Mouse (Mus musculus) erythroblast, embryonic 14.5 days (primary cell): ENCODE results near the gene Osbpl5. TPM values are rescaled to one million over a fixed set of nuclear protein-coding genes. Genes with fewer than 3 reads are reported as not detected.

Source experiments
- H3K27me3 ChIP-seq: 2 replicates; pipeline ENCODE4 v1.6.1; 2012; ENCODE audit warnings: inconsistent platforms; ENCODE audit not compliant: control insufficient read depth
- H3K36me3 ChIP-seq: 2 replicates; pipeline ENCODE4 v1.6.1; 2012; ENCODE audit warnings: mild to moderate bottlenecking, inconsistent platforms; ENCODE audit not compliant: control insufficient read depth
- H3K4me1 ChIP-seq: 2 replicates; pipeline ENCODE4 v1.6.1; 2012; ENCODE audit warnings: inconsistent platforms; ENCODE audit not compliant: control insufficient read depth
- H3K4me3 ChIP-seq: replicated peaks from 2 replicates; pipeline ENCODE3; 2012; ENCODE audit warnings: moderate library complexity, mild to moderate bottlenecking, inconsistent platforms
- H3K9me3 ChIP-seq: 2 replicates; pipeline ENCODE4 v1.6.1; 2012; ENCODE audit warnings: low read length, inconsistent platforms, mixed read lengths; ENCODE audit not compliant: control insufficient read depth
- GATA1 ChIP-seq: IDR thresholded peaks from 2 replicates; pipeline ENCODE4 v1.6.1; 2012; ENCODE audit warnings: low read length, inconsistent platforms, mixed read lengths
- TAL1 ChIP-seq: IDR thresholded peaks from 3 replicates; pipeline ENCODE4 v1.6.1; 2012; ENCODE audit warnings: low read length, inconsistent platforms, mixed read lengths
- polyA plus RNA-seq: library from polyadenylated mRNA; stranded (reverse); fragments of >175 nt; gene quantifications from 2 replicates; pipeline ENCODE4 v1.2.3, GENCODE M21; 2012

Osbpl5 gene
- polyA plus RNA-seq, 1 experiment, result not detected

DNA sequence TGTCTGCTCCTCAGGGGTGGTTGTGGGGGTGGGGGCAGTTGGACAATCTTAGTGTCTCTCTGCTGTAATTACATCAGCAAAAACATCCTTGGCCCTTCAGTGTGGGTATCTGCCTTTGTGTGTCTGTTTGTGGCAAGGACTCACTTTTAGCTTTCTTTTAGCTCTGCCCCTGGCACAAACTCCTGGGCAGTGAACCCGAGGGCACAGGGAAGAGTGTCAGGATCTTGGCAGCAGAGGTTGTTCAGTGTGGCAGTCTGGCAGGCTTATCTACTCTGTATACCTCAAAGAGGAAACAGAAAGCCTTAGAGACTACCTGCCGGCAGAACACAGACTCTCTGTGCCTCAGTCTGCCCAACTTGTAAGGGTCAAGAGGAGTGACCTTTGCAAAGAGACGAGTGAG is 911 bp upstream of the Osbpl5 start:
- no peak overlapping the region for H3K4me3 ChIP-seq
- peaks cover 11% of the 10 kb centered on the region for H3K4me1 ChIP-seq
- H3K27me3 ChIP-seq, result peaks cover 18% of the 10 kb centered on the region
- no peaks in the 10 kb centered on the region for H3K36me3 ChIP-seq
- no peaks in the 10 kb centered on the region for H3K9me3 ChIP-seq
- TF ChIP-seq GATA1, result no peak
- no peak for TF ChIP-seq TAL1

DNA sequence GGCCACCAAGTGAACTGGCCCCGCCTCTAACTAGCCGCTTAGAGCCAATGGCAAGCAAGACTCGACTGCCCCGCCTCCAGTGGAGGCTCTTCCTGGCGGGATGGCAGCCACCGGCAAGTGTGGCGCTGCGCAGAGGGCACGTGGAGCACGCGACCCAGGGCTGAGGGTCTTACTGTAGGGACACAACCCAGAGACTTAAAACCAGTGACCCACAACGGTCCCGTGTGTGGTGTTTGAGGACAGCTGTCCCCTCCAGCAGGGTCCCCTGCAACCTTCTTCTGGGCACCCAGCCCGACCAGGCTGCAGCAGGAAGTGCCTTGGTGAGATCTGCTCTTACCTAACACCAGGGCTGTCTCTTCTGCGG is 224 bp upstream of the Osbpl5 start:
- H3K27me3 ChIP-seq, result peaks cover 18% of the 10 kb centered on the region
- peaks cover 11% of the 10 kb centered on the region for H3K4me1 ChIP-seq
- no peak overlapping the region for H3K4me3 ChIP-seq
- H3K36me3 ChIP-seq, result no peaks in the 10 kb centered on the region
- no peak for TF ChIP-seq GATA1
- no peak for TF ChIP-seq TAL1
- H3K9me3 ChIP-seq, result no peaks in the 10 kb centered on the region

DNA sequence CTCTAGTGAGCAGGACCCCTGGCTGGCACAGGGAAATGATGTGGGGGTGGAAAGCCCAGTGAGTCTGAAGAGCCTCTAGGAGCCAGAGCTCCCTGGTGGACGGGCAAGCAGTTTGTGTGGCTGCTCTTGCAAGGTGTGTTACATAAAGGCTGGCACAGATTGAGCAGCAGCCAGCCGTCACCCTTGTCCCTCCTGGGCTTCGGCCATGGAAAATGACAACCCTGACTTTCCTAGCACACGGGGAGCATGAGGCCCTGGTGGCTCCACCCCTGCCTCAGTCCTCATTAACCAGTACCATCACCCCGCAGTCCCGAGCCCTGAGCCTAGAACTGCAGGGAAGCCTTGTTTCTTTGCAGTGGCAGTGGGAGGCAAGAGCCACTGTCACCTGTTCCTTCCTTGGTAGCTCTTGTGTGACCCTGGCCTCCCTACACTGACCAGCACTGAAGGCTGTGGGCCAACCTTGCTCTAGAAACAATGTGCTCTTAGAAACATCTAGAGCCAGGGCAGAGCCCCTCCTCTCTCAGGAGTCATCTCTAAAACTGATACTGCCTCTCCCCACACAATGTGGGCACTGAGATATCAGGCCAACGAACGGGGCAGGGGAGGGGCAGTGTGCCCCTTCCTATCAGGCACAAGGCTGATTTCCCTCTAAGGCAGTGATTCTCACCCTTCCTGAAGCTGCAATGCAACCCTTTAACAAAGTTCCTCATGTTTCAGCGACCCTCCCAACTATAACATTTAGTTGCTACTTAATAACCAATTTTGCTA is 1.2 kb downstream of the Osbpl5 start:
- Histone ChIP-seq H3K4me3 (no peak overlapping the region), H3K4me1 (peaks cover 12% of the 10 kb centered on the region), H3K36me3 (no peaks in the 10 kb centered on the region), H3K9me3 (no peaks in the 10 kb centered on the region), H3K27me3 (peaks cover 18% of the 10 kb centered on the region)
- TF ChIP-seq GATA1 (no peak), TAL1 (no peak)

DNA sequence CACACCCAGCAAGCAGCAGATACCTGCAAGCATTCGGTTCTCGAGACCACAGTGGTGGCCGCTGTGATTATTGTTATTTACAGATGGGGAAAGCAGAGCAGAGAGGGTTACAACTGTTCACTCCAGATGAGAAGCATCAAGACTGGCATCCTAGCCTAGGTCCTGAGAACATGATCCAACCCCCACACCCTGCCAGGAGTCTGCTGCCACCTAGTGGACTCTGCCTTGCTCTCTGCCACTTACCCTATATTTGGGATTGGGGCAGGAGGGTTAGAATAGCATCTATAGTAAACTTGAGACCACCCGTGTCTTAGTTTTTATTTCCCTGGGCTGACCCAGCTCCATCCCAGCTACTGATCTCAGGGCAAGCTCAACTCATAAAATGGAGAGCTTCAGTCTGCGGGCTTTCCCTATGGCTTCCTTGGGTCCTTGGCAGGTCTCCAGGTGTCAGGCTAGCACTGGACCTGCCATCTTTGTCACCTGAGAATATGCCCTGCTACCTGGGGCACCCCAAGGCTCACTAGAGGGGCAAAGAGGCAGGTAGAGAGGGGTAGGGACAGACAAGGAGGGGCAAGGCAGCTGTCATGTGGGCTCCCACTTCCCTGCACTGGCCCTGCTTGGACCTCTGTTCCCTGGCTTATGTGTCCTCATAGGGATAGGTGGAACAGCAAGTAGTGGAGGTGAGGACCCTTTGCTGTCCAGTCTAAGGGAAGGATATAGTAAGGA is 2.6 kb downstream of the Osbpl5 start:
- H3K4me1 ChIP-seq, result peaks cover 12% of the 10 kb centered on the region
- no peaks in the 10 kb centered on the region for H3K36me3 ChIP-seq
- no peak overlapping the region for H3K4me3 ChIP-seq
- peaks cover 18% of the 10 kb centered on the region for H3K27me3 ChIP-seq
- no peaks in the 10 kb centered on the region for H3K9me3 ChIP-seq
- TF ChIP-seq GATA1 (no peak), TAL1 (no peak)

DNA sequence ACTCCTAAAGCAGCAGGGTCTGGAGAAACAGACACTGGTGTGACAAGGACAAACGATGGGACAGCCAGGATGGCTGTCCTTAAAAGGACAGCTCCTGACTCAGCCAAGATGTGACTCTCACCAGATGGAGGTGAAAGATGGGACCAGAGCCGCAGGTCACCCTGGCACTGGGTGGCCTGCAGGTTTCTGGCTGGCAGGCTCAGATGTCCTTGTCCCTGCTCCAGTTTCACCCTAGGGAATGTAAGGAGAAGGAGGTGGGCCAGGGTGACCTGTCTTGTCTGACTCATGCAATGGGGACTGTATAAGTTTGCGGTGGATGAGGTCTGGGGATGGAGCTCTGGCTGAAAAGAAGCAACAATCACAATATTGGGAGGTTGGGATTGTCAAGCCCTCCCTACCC is 4.2 kb downstream of the Osbpl5 start:
- H3K36me3 ChIP-seq, result no peaks in the 10 kb centered on the region

DNA sequence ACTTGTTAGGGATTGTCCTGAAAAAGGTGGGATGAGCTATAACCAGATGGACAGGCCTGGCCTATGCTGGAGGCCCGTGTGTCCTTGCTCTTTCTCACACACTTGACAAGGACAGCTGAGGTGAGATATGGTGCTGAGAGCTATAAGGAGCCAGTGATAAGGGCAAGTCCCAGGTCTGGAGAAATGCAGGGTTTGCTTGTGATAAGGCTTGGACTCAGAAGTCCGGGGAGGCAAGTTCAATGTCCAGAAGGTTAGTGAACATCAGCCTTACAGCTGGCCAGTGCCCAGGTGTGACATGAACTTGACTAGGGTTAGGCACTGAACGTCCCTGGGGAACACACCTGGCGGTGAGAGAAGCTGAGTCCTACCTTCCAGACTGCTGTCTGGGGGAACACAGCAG is 4.7 kb downstream of the Osbpl5 start:
- Histone ChIP-seq H3K4me1 (peaks cover 10% of the 10 kb centered on the region), H3K9me3 (no peaks in the 10 kb centered on the region), H3K4me3 (no peak overlapping the region), H3K27me3 (peaks cover 9% of the 10 kb centered on the region), H3K36me3 (no peaks in the 10 kb centered on the region)
- TF ChIP-seq GATA1, result no peak
- no peak for TF ChIP-seq TAL1

More for the DNA sequence above, 4.2 kb downstream of the Osbpl5 start:
- TF ChIP-seq TAL1 (no peak), GATA1 (no peak)
- Histone ChIP-seq H3K4me1 (peaks cover 12% of the 10 kb centered on the region), H3K9me3 (no peaks in the 10 kb centered on the region), H3K4me3 (no peak overlapping the region), H3K27me3 (peaks cover 12% of the 10 kb centered on the region)

DNA sequence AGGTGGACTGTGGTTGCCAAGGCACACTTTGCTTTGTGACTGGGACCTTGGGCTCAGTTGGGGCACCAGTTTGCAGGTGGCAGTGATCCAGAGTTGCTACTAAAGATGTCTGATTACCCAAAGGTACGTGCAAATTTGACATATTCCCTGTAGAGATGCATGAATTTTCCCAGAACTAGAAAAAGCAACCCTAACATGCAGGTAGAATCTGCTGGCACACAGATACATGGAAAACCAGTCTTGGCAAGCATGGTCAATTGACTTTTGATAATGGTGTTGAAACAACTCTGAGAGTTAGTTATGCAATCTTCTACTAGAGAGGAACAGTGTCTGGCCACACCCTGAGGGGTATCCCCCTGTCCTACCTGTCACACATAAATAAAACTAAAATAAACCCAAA is 5.4 kb downstream of the Osbpl5 start:
- Histone ChIP-seq H3K4me1 (peaks cover 6% of the 10 kb centered on the region; the same call in 1 of the 2 replicates), H3K36me3 (no peaks in the 10 kb centered on the region), H3K4me3 (no peak overlapping the region), H3K9me3 (no peaks in the 10 kb centered on the region), H3K27me3 (peaks cover 5% of the 10 kb centered on the region)
- TF ChIP-seq TAL1 (no peak), GATA1 (no peak)

DNA sequence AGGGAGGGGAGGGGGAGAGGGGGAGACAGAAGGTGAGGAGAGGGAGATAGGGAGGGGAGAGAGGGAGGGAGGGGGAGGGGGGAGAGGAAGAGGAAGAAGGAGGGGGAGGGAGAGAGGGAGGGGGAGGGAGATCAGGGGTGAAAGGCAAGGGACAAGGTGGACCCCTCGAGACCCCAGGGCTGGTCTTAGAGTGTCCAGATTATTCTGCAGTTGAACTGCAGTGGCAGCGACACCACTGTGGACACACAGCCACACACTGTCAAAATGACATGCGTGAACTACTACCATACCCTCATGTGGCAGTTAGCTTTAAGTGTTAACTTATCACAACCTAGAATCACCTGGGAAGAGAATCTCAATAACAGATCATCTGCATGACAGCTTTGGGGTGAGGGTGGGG is 7.7 kb downstream of the Osbpl5 start:
- Histone ChIP-seq H3K36me3 (no peaks in the 10 kb centered on the region), H3K4me1 (peaks cover 1% of the 10 kb centered on the region; the same call in 1 of the 2 replicates), H3K4me3 (no peak overlapping the region), H3K27me3 (no peaks in the 10 kb centered on the region), H3K9me3 (no peaks in the 10 kb centered on the region)
- TF ChIP-seq GATA1 (no peak), TAL1 (no peak)

DNA sequence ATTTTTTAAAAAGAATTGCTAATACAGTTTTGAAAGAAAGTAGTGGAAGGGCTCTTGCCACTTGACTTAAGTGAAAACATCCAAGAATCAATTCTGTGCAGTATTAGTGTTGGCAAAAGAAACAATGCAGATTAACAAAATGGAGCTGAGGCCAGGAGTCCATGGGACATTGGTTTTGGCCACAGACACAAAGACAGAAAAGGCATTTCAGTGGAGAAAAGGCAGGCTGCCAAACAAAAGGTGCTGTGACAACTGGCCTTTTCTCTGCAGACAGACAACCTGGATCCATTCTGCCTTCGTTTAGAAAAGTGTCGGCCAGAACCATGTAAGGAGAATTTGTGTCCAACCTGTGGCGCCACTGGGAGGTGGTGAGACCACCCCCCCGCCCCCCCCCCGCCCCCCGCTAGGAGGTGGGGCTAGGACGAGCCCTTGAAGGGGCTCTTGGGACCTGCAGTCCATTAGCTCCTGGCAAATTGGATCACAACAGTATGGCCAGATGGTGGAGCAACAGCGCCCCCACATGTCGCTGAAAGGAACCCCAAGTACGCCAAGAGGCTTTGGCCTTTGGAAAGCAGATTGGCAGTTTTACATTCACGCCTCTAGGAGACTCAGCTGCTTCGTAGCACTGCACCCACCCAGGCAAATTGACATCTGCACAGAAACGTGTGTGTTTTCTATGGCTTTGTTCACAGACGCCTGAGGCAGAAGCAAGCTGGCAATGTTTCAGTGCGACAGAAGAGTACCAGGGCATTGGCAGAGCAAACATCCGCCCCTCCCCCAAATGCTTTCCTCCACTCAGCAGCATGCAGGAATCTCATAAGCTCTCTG is 8.5 kb downstream of the Osbpl5 start:
- Histone ChIP-seq H3K4me3 (no peak overlapping the region), H3K4me1 (peaks cover 1% of the 10 kb centered on the region; the same call in 1 of the 2 replicates), H3K36me3 (no peaks in the 10 kb centered on the region), H3K9me3 (no peaks in the 10 kb centered on the region), H3K27me3 (no peaks in the 10 kb centered on the region)
- TF ChIP-seq TAL1, result no peak
- no peak for TF ChIP-seq GATA1
